Mouse (Mus musculus) heart, adult 9 months (tissue): Measurements from ENCODE around the gene Adh6b.

Experiments
- DNase-seq, 2 experiments: peaks; one replicate each; pipeline ENCODE4 v3.0.0; 2022; ENCODE audit warnings: low spot score in 2 of 2

Gene Adh6b

DNA sequence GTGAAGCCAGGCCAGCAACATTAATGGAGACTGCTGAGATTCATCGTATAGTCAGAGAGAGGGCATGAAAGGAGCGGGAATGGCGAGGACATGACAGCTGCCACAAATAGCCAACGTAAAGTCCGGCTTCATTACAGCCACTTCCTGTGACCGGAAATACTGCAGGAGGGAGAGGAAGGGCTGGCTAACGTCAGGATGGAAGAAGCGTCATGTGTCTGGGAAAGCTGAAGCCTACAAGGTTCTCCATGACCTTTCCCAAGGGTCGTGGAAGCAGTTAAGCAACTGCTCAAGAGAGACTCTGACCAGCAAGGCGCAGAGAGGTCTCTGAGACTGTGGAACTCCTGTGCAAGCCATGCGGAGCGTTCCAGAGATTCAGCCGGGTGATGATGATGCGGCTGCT lies at the start of gene Adh6b:
Gene Adh6b (plus strand): TSS at position 305 of the 400 bp plus-strand sequence.
- no peak for DNase-seq

DNA sequence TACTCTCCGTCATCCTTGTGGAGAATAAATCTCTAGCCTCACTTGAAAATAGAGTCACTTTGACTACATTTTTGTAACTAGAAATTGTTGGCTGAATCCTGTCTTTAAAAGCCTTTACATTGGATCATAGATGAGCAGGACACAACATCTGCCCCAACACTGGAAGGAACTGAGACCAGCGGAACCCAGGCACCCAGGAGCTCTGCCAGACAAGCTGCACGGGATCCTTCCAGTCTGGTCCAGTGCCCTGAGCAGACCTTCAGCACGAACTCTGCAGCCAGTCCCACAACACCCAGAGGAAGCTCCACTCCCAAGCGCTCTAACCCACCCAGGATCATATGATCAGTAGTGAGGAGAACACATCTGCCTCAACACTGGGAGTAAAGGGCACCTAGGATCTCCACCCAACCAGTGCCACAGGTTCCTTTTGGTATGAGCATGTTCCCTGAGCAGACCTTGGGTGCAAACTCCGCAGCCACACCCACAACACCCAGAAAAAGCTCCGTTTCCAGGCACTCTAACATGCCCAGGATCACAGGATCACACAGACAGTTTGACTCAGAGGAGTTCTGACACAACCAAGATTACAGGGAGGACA lies 48.2 kb upstream of the Adh6b start:
- DNase-seq = no peak

DNA sequence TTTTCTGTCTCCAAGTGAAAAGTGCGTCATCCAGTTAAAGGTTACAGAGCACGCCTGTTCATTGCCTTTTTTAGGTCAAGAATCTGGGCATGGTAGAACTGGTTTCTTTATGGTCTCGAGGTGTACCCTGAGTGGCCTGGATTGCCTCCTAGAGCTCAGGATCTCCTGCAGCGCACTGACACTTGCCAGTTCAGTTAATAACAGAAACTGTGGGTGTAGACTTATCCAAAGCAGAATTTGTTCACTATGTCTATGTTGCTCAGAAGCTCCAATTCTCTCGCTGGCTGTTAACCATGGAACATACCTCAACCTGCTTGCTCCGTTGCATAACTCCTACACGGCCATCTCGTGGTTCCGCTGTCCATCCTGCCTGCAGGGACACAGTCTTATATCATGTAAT lies 41.4 kb upstream of the Adh6b start:
- DNase-seq = no peak

DNA sequence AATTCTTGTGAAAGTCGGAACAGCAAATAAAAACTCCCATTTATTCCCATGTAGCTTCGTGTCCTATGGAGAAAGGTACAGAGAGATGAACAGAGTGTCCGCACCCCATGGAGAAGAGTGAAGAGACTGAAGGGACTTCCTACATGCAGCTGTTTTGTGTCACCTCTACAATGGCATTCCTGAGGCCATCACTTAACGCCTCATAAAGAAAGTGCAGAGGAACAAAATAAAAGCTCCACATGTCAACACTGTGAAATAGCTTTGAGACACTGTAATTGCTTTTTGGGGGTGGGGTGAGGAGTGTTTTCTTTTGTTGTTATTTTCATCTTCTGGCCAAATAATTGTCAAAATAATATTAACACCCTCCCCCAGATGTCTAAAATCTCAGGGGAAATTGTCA lies 38.9 kb upstream of the Adh6b start:
- DNase-seq = no peak

DNA sequence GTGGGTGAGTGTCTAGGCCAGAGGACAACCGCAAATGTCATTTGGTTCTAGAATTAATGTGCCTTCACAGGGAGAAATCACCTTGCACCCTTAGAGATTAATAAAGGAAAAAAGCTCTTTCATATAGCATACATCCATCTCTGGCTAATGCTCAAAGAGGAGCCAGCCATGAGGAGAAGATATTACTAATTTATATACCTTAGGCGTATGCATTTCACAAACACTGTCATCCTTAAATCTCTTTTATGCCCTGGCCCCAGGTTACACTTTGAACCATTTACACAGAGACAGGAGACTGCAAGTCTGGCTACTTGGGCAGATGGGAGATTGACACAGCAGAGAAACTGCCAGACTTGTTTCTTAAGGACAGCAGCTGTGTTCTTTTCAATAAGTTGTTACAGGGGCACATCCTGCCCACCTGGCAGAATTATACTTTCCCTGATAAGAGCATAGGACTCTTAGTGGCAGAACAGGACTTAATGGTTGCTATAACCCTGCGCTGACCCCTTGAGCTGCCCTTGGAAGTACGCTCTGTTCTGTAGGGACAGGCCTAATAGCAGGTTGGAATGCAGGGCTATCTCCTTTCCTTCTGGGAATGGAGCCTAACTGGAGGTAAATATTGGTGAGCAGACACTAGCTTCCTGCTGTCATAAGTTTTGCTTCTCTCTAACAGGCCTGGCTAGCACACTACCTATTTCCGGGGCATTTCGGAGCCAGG lies 37.6 kb upstream of the Adh6b start:
- peak; percentile 22 to 45 for DNase-seq

DNA sequence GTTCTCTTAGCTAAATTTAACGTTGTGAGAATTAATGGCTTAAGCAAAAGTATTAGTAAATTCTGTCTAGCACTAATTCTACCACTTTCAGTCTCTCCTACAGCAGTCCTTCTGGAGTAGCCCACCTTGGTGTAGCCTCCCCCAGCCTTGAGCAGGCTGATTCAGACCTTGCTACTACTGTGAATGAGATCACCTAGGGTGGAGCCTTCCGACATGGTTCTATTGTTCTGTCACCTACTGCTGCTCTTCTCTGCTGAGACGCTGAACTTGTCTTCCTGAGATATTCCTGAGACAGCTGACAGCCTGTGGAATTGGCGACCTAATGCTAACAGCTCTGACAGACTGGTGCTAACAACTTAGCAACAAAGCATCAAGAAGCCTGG lies 37.1 kb upstream of the Adh6b start:
- peak in 1 of 2 experiments; percentile 32 for DNase-seq

DNA sequence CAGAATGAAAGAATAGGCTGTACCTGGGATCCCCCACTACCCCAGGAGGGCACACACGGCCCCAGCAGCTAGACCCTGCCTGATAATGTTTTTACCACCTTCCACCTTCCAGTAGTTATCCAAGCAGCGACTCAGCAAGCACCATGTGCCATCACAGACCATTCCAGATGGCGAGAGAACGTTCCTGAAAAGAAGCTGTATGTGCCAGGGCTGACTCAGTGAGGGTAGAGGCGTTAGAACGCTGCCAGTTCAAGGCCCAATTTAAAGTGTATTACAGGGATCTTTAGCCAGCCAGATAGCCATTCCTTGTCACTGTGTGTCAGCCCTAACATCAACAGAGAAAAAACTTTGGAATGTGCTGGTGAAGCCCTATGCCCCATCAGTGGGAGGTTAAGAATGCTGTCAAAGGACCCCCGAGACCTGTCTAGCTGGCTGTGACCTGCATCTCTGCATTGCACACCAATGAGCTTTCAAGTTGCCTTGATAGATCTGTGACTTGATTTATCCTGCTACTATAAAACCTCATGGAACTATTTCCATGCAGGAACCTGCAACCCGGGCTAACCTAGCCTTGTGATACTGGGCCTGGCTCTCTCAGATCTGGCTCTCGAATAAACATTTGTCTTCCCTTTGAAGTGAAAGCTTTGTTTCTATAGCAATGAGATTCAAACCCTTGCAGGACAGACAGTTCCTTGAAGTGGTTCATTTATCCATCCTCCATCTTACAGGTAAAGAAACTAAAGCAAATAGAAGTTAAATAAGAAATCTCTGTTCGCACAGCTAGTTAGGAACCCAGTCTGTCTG lies 35.9 kb upstream of the Adh6b start:
- no peak for DNase-seq

DNA sequence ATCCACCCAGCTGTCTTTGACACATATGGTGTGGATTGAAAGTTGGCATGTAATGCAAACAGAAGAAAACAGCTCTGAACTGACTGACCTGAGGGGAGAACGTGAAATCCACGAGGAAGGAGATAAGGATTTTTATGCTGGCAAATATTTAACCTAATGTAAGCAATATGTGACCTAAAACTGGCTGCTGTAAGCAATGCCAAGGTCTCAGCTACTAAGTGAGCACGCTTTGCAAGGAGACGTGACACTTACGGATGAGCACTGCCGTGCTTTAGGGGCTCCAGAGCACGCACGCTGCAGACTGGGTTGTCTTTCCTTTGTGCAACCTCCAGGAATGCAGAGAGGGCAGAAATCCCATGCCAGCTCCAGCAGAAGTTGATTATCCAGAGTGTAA lies 35.3 kb upstream of the Adh6b start:
- no peak for DNase-seq

DNA sequence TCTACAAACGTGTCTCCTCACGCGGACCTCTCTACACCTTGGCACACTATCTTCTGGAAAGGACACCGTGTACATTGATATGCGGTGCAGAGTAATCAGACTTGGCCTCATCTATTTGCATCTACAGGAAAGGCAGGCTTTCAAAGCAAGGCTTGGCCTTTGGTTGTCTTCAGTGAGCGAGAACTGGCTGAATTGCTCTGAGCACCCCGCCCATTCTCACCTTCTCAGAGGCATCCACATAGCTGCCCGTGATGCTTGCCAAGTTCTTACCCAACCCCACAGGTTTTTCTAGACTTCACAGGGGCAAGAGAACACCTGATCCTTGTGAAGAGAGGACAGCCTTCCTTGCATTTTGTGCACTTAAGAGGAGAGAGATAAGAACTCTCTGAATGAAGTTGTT lies 31.7 kb upstream of the Adh6b start:
- DNase-seq = no peak

DNA sequence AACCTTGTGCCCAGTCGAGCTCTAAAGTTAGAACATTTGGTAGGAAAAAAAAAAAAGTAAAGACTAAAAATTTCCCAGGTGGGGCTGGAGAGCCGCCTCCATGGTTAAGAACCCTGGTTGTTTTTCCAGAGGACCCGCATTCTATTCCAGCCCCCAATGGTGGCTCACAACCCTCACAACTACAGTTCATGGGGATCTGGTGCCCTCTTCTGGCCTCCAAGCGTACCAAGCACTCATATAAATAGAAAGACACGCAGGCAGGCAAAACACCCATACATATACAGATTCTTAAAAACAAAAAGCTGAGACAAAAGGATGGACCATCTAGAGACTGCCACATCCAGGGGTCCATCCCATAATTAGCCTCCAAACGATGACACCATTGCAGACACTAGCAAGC lies 30.6 kb upstream of the Adh6b start:
- DNase-seq = no peak

DNA sequence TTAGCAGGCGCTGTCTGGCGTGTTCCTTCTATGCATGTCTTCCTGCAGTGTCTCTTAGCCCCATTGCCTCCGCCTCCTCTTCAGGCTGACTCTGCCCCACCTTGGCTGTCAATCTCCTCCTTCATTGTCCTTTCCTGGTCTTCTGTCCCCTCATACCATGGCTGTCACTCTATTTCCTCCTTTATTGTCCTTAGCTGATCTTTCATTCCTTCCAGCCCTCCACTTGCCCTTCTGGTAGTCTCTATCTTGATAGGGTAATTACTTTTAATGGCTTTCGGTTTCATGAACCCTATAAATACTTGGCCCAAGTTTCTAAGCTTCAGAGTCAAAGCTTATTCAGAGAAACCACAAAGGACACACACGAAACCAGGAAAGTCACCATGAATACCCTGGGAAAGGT lies 28.6 kb upstream of the Adh6b start, which contains the start of gene Adh6a:
Gene Adh6a (plus strand): TSS at position 322 of the 400 bp plus-strand sequence.
- no peak for DNase-seq

DNA sequence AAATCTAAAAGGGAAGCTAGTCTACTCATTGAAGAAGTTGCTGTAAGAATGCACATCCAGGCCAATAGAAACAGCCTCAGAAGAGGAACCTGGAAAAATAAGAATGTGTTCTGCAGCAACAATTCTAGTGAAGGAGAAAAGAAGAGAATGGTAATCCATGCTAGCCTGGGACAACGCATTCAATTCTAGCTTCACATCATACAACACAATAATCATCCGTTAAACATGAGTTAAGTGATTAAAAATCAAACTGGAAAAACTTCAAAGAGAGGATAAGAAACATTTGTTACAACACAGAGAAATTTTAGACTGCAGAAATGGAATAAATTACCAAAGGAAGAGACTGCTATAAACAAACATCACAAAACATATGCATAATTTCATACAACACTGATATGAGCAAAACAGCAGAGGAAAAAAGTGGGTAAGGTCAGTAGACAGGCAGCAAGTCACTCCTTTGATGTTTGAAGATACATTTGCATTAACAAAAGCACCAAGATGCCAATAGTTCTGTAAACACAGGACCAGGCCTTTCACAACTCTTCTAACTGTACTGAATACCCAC lies 24.6 kb upstream of the Adh6b start:
- no peak for DNase-seq

DNA sequence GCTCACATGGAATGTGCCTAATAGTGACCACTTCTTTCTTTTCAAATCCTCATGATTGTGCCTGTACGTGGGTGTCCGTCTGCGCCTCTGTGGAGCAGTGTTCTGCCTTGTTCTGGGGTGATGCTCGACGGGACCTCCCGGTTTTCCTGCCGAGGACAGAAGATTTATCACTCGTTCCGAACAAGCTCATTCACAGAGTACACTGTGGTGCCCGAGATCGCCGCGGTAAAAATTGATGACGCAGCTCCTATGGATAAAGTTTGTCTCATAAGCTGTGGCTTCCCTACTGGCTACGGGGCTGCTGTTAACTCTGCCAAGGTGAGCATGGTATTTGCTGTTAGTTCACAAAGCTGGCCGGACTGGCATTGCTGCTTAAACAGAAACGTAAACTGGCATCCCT lies 16.6 kb upstream of the Adh6b start:
- DNase-seq = no peak

DNA sequence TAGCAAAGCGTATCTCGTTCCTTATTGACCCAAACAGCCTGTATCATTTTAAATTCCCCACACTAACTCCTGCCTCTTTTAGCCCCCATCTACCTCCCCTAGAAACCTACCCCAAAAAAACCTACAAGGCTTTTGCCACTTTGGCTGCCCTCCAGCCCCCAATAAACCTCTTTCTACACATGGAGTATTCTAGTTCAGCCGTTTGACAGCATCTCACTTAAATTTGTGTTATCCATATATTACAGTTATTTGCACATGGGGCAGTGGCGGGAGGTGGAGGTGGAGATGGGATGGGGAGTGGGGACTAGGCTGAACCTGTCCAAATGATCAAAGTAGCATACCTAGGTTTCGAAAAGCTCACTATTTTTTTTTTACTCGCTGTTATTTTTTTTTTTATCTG lies 16.1 kb upstream of the Adh6b start:
- DNase-seq = no peak

DNA sequence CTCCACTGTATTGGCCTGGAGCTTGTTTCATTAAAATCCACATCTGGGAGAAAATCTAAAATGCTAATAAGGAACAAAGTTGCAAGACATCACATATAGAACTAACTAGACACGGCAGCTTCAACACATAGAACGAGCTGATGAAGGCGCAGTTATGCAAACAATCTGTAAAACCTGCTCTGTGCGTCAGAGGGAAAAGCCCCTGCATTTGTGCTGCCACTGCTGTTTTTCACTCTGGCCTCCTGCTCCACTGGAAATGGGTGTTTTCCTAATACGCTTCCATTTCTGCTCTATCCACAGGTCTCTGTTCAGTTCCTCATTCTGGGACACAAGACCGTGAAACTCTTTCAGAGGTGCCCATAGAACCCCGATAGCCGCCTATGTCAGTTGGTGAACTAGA lies 7.7 kb upstream of the Adh6b start:
- no peak for DNase-seq

DNA sequence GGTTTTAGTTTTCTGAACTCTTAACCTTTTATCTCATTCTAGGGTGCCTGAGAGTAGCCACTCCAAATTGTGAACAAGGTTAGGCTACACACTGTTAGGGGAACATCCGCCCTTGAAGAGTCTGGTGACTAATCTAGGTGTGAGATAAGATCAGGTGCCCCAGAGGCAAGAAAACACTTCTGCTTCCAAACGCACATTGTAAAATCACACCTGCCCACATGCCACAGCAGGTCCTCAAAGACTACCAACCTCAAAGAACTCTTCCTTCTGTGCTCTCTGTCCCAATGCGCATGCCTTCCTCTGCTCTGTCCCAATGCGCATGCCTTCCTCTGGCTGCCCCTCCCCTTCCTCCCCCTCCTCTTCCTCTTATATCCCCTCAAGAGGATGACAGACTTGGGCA lies 7.3 kb upstream of the Adh6b start:
- no peak for DNase-seq

DNA sequence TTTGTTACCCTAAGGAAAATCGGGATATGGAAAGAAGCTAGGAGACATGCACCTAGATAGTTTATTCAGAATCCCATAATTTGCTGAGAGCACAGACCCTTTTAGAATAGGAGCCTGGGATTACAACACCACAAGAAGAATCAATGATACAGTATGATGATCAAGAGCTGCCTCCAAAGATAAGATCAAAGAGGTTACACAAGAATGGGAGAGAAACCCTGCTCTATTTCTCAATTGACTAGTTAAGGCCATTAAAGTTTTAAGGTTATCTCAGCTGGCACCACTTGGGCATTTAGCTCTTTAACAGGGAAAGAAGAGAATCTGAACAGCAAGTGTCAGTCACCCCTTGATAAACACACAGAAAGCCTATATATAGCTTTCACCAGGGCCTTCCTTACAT lies 6.0 kb upstream of the Adh6b start:
- no peak for DNase-seq

DNA sequence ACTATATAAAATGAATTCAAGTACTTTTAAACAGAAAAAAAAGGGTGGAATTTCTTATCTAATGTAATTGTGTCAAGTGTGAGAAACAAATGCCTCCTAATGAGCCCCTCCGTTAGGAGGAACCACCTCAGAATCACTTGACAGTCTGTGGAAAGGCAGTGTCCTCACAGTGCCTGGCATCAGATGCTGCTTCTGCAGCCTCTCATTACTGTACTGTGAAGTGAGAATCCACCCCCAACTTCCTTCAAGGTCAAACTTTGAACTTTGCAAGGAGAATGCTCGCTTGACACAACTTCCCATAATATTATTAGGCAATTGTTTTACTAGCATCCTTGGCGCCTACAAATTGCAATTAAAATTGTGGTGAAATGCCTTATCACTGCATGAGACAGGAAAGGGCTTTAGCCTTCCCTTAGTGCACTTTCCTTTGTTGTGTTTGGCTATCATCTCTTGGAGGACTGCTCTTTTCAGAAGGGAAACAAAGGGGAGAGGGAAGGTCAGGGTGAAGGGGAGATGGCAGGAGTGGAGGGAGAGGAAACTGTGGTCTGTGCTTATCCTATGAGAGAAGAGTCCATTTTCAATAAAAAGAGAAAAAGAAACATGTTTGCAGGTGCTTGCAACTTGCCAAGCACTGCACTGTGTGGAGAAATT lies 5.3 kb upstream of the Adh6b start:
- peak; percentile 23 to 42 for DNase-seq

DNA sequence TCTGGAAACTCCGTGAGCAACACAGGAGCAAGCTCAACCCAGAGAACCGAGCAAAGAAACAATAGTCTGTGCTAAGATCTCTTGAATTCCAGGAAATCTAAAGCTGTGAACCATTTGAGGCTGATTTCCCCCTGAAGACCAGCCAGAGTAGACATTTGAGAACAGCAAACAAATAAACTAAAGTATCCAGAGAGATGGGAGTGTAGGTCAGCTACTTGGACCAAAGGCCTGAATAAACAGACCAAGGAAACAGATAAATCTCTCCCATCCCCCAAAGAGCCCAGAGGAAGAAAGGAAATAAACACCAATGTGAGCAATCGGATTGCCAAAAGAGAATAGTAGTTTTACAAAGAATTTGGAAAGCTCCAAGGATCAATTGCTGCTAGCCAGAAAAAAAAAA lies 5.5 kb downstream of the Adh6b start:
- DNase-seq = peak in 1 of 2 experiments; percentile 3

DNA sequence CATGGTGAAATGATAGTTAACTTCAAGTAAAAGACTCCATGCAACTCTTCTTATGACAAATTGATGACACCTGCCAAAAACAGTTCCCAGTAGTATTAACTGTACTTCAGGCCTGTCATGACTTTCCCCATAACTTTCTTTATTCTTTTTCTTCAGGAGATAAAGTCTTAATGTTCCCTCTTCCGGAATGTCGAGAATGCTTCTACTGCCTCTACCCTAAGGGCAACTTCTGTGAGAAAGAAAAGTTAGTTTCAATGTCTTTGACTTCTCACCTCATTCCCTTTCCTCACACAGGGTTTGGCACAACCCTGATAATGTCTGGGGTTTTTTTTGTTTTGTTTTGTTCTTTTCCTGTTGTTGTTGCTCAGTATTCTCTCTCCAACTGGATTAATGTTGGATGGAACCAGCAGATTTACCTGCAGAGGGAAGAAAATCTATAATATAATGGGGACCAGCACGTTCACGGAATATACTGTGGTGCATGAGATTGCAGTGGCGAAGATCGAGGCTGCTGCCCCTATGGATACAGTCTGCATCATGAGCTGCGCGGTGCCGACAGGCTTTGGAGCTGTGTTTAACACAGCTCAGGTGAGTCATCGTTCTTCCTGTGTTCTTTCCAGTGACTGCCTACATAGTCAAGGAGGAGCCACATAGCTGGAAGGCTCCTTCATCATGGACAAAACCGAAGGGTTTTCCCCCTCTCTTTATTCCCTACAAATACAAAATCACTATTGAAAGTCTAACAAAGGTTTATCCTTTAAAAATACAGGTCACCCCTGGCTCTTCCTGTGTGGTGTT lies 10.6 kb downstream of the Adh6b start:
- no peak for DNase-seq

DNA sequence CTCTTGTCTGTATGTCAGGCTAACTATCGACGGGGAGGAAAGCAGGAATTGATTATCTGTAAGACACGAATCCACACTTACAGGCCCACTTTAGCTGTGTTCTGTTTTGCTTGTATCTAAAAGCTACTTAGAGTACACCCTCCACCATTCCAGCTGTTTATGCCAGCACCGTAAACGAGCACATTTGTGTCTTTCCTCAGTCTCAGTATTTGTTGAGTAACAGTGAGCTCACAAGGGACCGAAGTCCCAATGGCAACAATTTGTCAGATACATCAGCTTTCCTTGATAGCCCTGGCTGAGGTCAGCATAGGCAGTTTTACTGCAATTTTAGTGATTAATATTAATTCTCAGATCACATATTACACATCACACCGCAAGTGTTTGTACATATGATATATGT lies 17.3 kb downstream of the Adh6b start:
- DNase-seq = no peak
